Mouse (Mus musculus): ENCODE data around the gene Rgma.

DNA sequence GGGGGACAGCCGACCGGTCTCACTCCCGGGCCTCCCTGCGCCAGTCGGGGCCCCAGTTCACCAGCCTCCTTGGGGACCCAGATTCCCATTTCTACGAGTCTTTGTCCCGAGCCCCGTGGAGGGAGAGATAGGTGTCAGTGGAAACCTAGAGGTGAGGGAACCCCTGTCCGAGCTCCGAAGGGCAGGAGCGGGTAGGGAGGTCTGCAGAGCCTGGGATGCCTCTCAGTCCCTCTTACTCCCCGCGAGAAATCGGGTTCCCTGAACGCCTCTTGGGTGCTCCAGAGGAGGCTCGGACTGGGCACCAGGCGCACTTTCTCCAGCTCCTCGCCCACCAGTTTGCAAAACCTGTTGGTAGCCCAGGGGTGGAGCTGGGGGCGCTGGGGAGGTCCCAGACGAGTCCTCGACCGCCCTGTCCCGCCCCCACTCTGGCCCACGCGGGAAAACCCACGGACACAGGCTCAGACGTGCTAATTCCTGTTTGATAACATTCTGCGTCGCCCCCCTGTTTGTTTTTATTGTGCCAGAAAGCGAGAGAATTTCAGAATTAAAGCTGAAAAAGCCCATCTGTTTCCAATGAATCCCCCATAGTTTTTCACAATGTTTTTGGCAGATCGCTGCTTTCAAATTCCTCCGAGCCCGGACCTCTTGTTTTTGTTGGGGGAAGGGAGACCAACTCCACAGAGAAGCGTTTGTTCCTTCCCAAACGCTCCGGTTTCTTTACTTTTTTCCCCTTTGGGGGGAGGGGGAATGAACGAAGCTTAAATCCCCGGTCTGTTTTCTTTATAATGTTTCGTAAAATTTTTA lies 16.4 kb downstream of the Rgma start:
- TF ChIP-seq EP300 (IDR thresholded peaks at IDR 0.05; ENCODE audit: insufficient read depth, low read depth, low read length) = no peak
- TF ChIP-seq CTCF (IDR thresholded peaks at IDR 0.05; ENCODE audit: low read depth, low read length) = no peak
- no peak for TF ChIP-seq POLR2A (IDR thresholded peaks at IDR 0.05; ENCODE audit: insufficient read depth, low read length)
